26 mouse cellular contexts compared by ENCODE assay signal in genomic region chr4:109098861-109099260, GRCm38 (mm10).
DNase-seq lines count a peak whose midpoint lies in the region; ATAC-seq and TF ChIP-seq lines count a peak whose summit lies in the region.
"Had no signal": no experiment of that assay in that cellular context is flagged by ENCODE, and none has a peak within 500 bp of the region (broad histone marks: within the 10 kb centered on the region; RNA-seq: fewer than 3 reads in every experiment).

No protein-coding gene starts in this region.

- no peak for TF ChIP-seq EP300 in MEL (IDR thresholded peaks at IDR 0.05; ENCODE audit: low read depth in 1 of 2, low read length in 2 of 2)
- no peak for TF ChIP-seq EP300 in liver, embryonic 14.5 days (IDR thresholded peaks at IDR 0.05; ENCODE audit: low read depth)

- no peak for TF ChIP-seq CTCF in MEL (IDR thresholded peaks at IDR 0.05 in 2 of 3, conservative IDR thresholded peaks at IDR 0.05 in 1 of 3; ENCODE audit: control insufficient read depth in 1 of 3, insufficient read depth in 1 of 3, low read depth in 2 of 3, low read length in 3 of 3, poor library complexity in 1 of 3, severe bottlenecking in 1 of 3)
- no peak for TF ChIP-seq CTCF in liver, embryonic 14.5 days (IDR thresholded peaks at IDR 0.05; ENCODE audit: low read depth)

- ATAC-seq in liver, embryonic 11.5 days (replicated peaks; ENCODE audit: low FRiP score) = peak; percentile 73; the same call in 1 of the 2 replicates
- ATAC-seq in liver, embryonic 14.5 days (ENCODE audit: insufficient read depth) = peak; percentile 69; the same call in 1 of the 2 replicates
- no peak for ATAC-seq in erythroblast, adult 5-6 weeks (replicated peaks; ENCODE audit: low FRiP score, poor library complexity, severe bottlenecking)
- ATAC-seq: CD4-positive, CD25-positive, alpha-beta regulatory T cell, adult 4 months; forebrain, embryonic 13.5 days; forebrain, embryonic 16.5 days; hindbrain, postnatal 0 days; inflammation-experienced regulatory T-cells, adult 6 months; Patski had no signal

- DNase-seq in MEL (ENCODE audit: low read depth, low spot score) = no peak
- DNase-seq in liver, embryonic 11.5 days (ENCODE audit: low spot score) = no peak
- DNase-seq in liver, embryonic 14.5 days (ENCODE audit: low read depth in 3 of 3, low spot score in 3 of 3) = no peak
- no peak for DNase-seq in MN1 (ENCODE audit: low spot score)
- DNase-seq in thymus, postnatal 14 days = no peak
- DNase-seq: adrenal gland, postnatal 10 days; adrenal gland, postnatal 36 days; cerebellum, adult 18-20 months; cerebellum, adult 9-10 months; cerebellum, postnatal 14 days; gastrocnemius, adult 2 months; gastrocnemius, postnatal 14 days; heart, adult 18-20 months; heart, postnatal 14 days; heart, postnatal 4 days had no signal

- 0 out of 2 replicates have a peak overlapping the region, but pooled peaks have one; percentile 7 for H3K4me2 ChIP-seq in liver, embryonic 11.5 days
- H3K4me2 ChIP-seq in liver, embryonic 14.5 days (ENCODE audit: low read depth) = peak overlapping the region; percentile 36
- H3K4me2 ChIP-seq: embryonic facial prominence, embryonic 13.5 days; forebrain, embryonic 13.5 days; heart, embryonic 13.5 days; hindbrain, embryonic 14.5 days had no signal

- no peak for TF ChIP-seq RAD21 in MEL (IDR thresholded peaks at IDR 0.05; ENCODE audit: low read depth, low read length)

- H3K27me3 ChIP-seq in MEL (ENCODE audit: control insufficient read depth in 1 of 2, insufficient read depth in 2 of 2, low read length in 2 of 2) = no peaks in the 10 kb centered on the region
- H3K27me3 ChIP-seq in liver, embryonic 11.5 days (replicated peaks; ENCODE audit: control insufficient read depth, insufficient read depth, low read length) = no peaks in the 10 kb centered on the region
- H3K27me3 ChIP-seq in liver, embryonic 14.5 days (ENCODE audit: control insufficient read depth, insufficient read depth, low read length) = no peaks in the 10 kb centered on the region
- H3K27me3 ChIP-seq: embryonic facial prominence, embryonic 13.5 days; forebrain, embryonic 13.5 days; heart, embryonic 13.5 days; Patski had no signal

- no peak overlapping the region for H3K27ac ChIP-seq in MEL (ENCODE audit: control insufficient read depth, low read depth, low read length)
- no peak overlapping the region for H3K27ac ChIP-seq in liver, embryonic 11.5 days (ENCODE audit: low read depth, low read length)
- no peak overlapping the region for H3K27ac ChIP-seq in liver, embryonic 14.5 days
- H3K27ac ChIP-seq: embryonic facial prominence, embryonic 13.5 days; forebrain, embryonic 10.5 days; forebrain, embryonic 13.5 days; gastrocnemius, adult 2 months; heart, embryonic 13.5 days; hindbrain, embryonic 14.5 days; hindbrain, postnatal 0 days had no signal

- peaks cover 3 to 13% of the 10 kb centered on the region in 2 experiments; a peak in 3 of 4 replicates for H3K4me1 ChIP-seq in MEL (ENCODE audit: control insufficient read depth in 1 of 2, insufficient read depth in 2 of 2, low read length in 2 of 2)
- H3K4me1 ChIP-seq in liver, embryonic 11.5 days (replicated peaks; ENCODE audit: control insufficient read depth, insufficient read depth, low read length) = peaks cover 9% of the 10 kb centered on the region; the same call in 1 of the 2 replicates
- peaks cover 4 to 18% of the 10 kb centered on the region in 2 experiments for H3K4me1 ChIP-seq in liver, embryonic 14.5 days (replicated peaks; ENCODE audit: control insufficient read depth in 2 of 2, insufficient read depth in 2 of 2, low read length in 1 of 2)
- H3K4me1 ChIP-seq: forebrain, embryonic 10.5 days; forebrain, embryonic 13.5 days had no signal

- H3K9me3 ChIP-seq in MEL (replicated peaks; ENCODE audit: insufficient read depth, low read length) = no peaks in the 10 kb centered on the region
- no peaks in the 10 kb centered on the region for H3K9me3 ChIP-seq in liver, embryonic 11.5 days (ENCODE audit: control insufficient read depth, low read length)
- no peaks in the 10 kb centered on the region for H3K9me3 ChIP-seq in liver, embryonic 14.5 days (ENCODE audit: control insufficient read depth, low read length)
- H3K9me3 ChIP-seq: embryonic facial prominence, embryonic 13.5 days; forebrain, embryonic 10.5 days; forebrain, embryonic 13.5 days; heart, embryonic 13.5 days had no signal

- H3K79me2 ChIP-seq in MEL (ENCODE audit: control insufficient read depth, insufficient read depth, low read length, poor library complexity) = no peaks in the 10 kb centered on the region

- H3K9ac ChIP-seq in MEL (ENCODE audit: control insufficient read depth, low read depth, low read length, poor library complexity, severe bottlenecking) = no peak overlapping the region
- H3K9ac ChIP-seq in liver, embryonic 11.5 days (ENCODE audit: low read depth, low read length) = no peak overlapping the region
- H3K9ac ChIP-seq in liver, embryonic 14.5 days (replicated peaks) = no peak overlapping the region
- H3K9ac ChIP-seq: embryonic facial prominence, embryonic 13.5 days; forebrain, embryonic 13.5 days; heart, embryonic 13.5 days; hindbrain, embryonic 14.5 days had no signal

- peaks cover 0 to 15% of the 10 kb centered on the region in 2 experiments; a peak in 3 of 4 replicates for H3K36me3 ChIP-seq in MEL (ENCODE audit: control insufficient read depth in 1 of 2, insufficient read depth in 2 of 2, low read length in 2 of 2)
- H3K36me3 ChIP-seq in liver, embryonic 11.5 days (ENCODE audit: control insufficient read depth, insufficient read depth, low read length) = no peaks in the 10 kb centered on the region
- no peaks in the 10 kb centered on the region for H3K36me3 ChIP-seq in liver, embryonic 14.5 days (replicated peaks; ENCODE audit: control insufficient read depth, insufficient read depth, low read depth)

- no peak overlapping the region for H3K4me3 ChIP-seq in MEL (ENCODE audit: control insufficient read depth in 1 of 2, insufficient read depth in 1 of 2, low read depth in 2 of 2, low read length in 2 of 2)
- no peak overlapping the region for H3K4me3 ChIP-seq in liver, embryonic 11.5 days (ENCODE audit: low read depth, low read length)
- H3K4me3 ChIP-seq in liver, embryonic 14.5 days (ENCODE audit: insufficient read depth in 1 of 2, low read depth in 2 of 2, low read length in 2 of 2) = no peak overlapping the region
- H3K4me3 ChIP-seq: embryonic facial prominence, embryonic 13.5 days; forebrain, embryonic 10.5 days; forebrain, embryonic 13.5 days; gastrocnemius, adult 2 months; heart, embryonic 13.5 days had no signal

- WGBS in liver, embryonic 11.5 days = 68% methylated on average over 3 of the region's 3 CpGs
- WGBS in liver, embryonic 14.5 days (ENCODE audit: insufficient replicate concordance) = 54% methylated on average over 3 of the region's 3 CpGs

- no peak for TF ChIP-seq POLR2A in MEL (IDR thresholded peaks at IDR 0.05; ENCODE audit: control insufficient read depth in 1 of 2, insufficient read depth in 1 of 2, low read depth in 1 of 2, low read length in 2 of 2, poor library complexity in 1 of 2)

TF ChIP-seq in MEL, 35 proteins besides CTCF, POLR2A, EP300 and RAD21:
- TF ChIP-seq HCFC1 (IDR thresholded peaks at IDR 0.05; ENCODE audit: low read depth, low read length) = no peak
- peak; percentile 65 for TF ChIP-seq GATA1 (IDR thresholded peaks at IDR 0.05; ENCODE audit: low read depth, low read length)
